Mouse (Mus musculus) urinary bladder, adult 18-20 months (tissue): Measurements from ENCODE around the gene Lst1.
A peak's percentile ranks its signal among the peaks of the same experiment; 100 is the strongest.
"Not testable (repeated sequence)": the region's sequence is repeated elsewhere in the genome, so short reads cannot be mapped to it uniquely, and the experiment has no call there.

Experiments used
- DNase-seq, 2 experiments: peaks; one replicate each; pipeline ENCODE4 v3.0.0; 2022; ENCODE audit warnings: low spot score in 2 of 2, mixed read lengths in 2 of 2

Lst1 gene

GRCm38 (mm10) chr17:35187959-35188610 lies at the start of gene Lst1:
Gene Lst1 (minus strand): TSS chr17:35188439.
- no peak for DNase-seq

- DNase-seq, result no peak
Observed at GRCm38 (mm10) chr17:35237504-35237903, 49.3 kb upstream of the Lst1 start.

- DNase-seq, result no peak
Observed at GRCm38 (mm10) chr17:35236996-35237395, 48.8 kb upstream of the Lst1 start.

GRCm38 (mm10) chr17:35236390-35236746 lies 48.1 kb upstream of the Lst1 start:
- DNase-seq, result peak; percentile 91 to 99

- DNase-seq, result peak; percentile 69 to 87
Observed at GRCm38 (mm10) chr17:35235614-35236389, 47.6 kb upstream of the Lst1 start, which contains the start of gene Nfkbil1. Gene Nfkbil1 (minus strand): TSS chr17:35235792.

GRCm38 (mm10) chr17:35234903-35235302 lies 46.7 kb upstream of the Lst1 start:
- DNase-seq, result no peak

GRCm38 (mm10) chr17:35234090-35234489 lies 45.9 kb upstream of the Lst1 start:
- DNase-seq, result not testable (repeated sequence)

GRCm38 (mm10) chr17:35233114-35233980 lies 45.1 kb upstream of the Lst1 start, which contains the start of gene Atp6v1g2:
Gene Atp6v1g2 (plus strand): TSS chr17:35233660.
- no peak for DNase-seq

GRCm38 (mm10) chr17:35232659-35233058 lies 44.4 kb upstream of the Lst1 start:
- DNase-seq, result no peak

GRCm38 (mm10) chr17:35232043-35232442 lies 43.8 kb upstream of the Lst1 start:
- DNase-seq, result peak; percentile 65 to 74

- no peak for DNase-seq
Observed at GRCm38 (mm10) chr17:35231022-35231421, 42.8 kb upstream of the Lst1 start.

- DNase-seq, result no peak
Observed at GRCm38 (mm10) chr17:35226561-35227046, 38.4 kb upstream of the Lst1 start.

- no peak for DNase-seq
Observed at GRCm38 (mm10) chr17:35225456-35225855, 37.2 kb upstream of the Lst1 start.

GRCm38 (mm10) chr17:35224641-35225040 lies 36.4 kb upstream of the Lst1 start:
- DNase-seq, result no peak

- no peak for DNase-seq
Observed at GRCm38 (mm10) chr17:35222299-35222698, 34.1 kb upstream of the Lst1 start.

GRCm38 (mm10) chr17:35220156-35220952 lies 32.1 kb upstream of the Lst1 start, which contains the start of gene Gm16181:
Gene Gm16181 (plus strand): TSS chr17:35220834.
- DNase-seq, result no peak

GRCm38 (mm10) chr17:35219601-35220041 lies 31.4 kb upstream of the Lst1 start:
- DNase-seq, result no peak

GRCm38 (mm10) chr17:35218516-35219193 lies 30.4 kb upstream of the Lst1 start:
- DNase-seq, result no peak

- no peak for DNase-seq
Observed at GRCm38 (mm10) chr17:35213071-35213470, 24.8 kb upstream of the Lst1 start.

- no peak for DNase-seq
Observed at GRCm38 (mm10) chr17:35210593-35210992, 22.4 kb upstream of the Lst1 start.
